Mouse (Mus musculus): ENCODE results near the gene St6galnac3.

DNA sequence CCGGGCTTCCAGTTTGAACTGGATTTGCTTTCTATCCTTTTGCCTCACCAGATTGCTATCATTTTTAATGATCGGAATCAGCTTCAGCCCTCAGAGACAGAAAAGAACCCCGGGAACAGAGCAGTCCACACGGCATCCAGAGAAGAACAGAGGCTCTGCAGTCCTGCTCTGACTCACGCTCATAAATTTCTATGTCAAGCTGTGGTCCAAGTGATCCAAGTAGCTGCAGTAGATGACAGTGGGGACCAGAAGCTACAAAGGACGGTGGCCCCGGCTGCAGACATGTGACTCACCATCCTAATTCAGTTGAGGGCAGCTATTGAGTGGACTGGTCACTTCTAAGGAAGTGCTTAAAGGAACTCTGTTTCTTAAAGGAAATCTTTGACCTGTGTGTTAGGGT lies 45.6 kb upstream of the St6galnac3 start:
- TF ChIP-seq CTCF (IDR thresholded peaks at IDR 0.05; ENCODE audit: low read depth) = no peak
- no peak for TF ChIP-seq EP300 (optimal IDR thresholded peaks at IDR 0.05)
